Mouse (Mus musculus) left cerebral cortex, adult 8-10 months (tissue): ENCODE data around the gene Cyp17a1. TPM values are rescaled to one million over a fixed set of nuclear protein-coding genes. Genes with fewer than 3 reads are reported as not detected.

Experiments used
- DNase-seq, 2 experiments: peaks; one replicate each; pipeline ENCODE4 v3.0.0; 2022; ENCODE audit warnings: low spot score in 2 of 2
- total RNA-seq, 4 experiments: library from RNA; stranded (reverse); gene quantifications; 2 replicates each; pipeline ENCODE4 v1.2.4; 2022

Gene Cyp17a1
- not detected for total RNA-seq

- no peak for DNase-seq
Measured at GRCm38 (mm10) chr19:46672766-46673418, at the start of gene Cyp17a1. Cyp17a1 (minus strand) TSS chr19:46673172.

GRCm38 (mm10) chr19:46718150-46718549 is 45.2 kb upstream of the Cyp17a1 start:
- no peak for DNase-seq

GRCm38 (mm10) chr19:46715016-46715415 is 42.0 kb upstream of the Cyp17a1 start:
- DNase-seq: no peak

- no peak for DNase-seq
Measured at GRCm38 (mm10) chr19:46714234-46714633, 41.3 kb upstream of the Cyp17a1 start.

DNA sequence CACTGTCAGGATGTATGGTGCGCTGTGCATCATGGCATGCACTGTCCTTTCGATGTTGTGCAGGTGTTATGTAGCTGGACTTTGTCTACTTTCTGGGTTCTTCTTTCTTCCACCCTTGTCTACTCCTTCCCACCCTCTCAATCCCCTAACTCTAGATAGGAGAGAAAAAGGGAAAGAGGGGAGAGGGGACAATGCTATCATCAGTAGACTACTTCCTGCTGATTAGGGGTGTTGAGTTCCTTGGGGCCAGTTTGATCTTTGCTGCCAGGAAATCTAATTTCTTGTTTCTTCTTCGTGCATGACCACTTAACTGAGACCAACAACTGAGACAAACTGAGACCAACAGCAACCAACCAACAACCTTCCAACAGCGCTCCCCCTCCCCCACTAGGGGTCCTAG is 37.6 kb upstream of the Cyp17a1 start:
- no peak for DNase-seq

GRCm38 (mm10) chr19:46707296-46708151 is 34.6 kb upstream of the Cyp17a1 start, which contains the start of gene As3mt:
As3mt (plus strand) TSS chr19:46707458.
- peak; percentile 42 to 51 for DNase-seq

GRCm38 (mm10) chr19:46706540-46707295 is 33.7 kb upstream of the Cyp17a1 start:
- DNase-seq: no peak

DNA sequence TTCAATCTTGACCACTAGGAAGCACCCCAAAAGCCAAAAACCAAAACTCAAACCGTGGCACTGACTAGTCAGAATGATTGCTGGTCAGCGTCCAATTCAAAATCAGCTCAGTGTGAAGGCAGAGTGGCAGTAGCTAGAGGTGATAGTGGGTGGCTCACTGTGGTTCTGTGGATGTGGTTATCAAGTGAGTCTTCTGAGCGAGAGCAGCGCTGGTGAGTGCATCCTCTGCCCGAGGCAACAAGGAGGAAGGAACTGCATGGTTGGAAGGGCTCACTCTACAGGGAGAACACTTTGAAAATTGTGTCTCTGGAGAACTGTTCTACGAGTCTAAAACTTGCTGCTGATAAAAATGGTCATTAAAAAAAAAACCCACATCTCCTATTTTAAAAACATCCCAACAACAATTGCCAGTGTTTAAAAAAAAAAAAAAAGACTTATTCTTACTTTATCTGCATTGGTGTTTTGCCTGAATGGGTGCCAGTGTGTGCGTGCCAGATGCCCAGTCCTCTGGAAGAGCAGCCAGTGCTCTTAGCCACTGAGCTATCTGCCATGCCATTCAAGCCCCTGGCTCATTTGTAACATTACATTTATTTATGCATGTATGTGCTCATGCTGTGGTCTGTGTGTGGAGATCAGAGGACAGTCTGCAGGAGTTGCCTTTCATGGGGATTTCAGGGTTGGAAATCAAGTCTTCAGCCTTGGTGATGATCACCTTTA is 33.0 kb upstream of the Cyp17a1 start:
- DNase-seq: no peak

DNA sequence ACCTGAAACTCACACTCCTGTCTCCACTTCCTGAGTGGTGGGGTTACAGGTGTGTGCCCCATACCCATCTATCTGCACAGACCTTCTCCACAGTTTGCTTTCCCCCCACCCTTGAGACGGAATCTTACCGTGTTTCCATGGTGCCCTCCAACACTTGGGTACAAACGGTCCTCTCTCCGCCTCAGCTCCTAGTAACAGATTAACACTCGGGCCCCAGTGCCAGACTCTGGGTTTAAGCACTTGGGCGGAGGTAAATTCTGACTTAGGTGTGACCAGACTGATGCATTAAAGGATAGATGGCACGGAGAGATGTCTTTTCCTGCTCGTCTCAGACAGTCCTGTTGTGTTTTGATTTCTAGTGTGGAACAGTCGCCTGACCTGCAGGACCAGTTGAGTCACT is 28.2 kb upstream of the Cyp17a1 start:
- no peak for DNase-seq

DNA sequence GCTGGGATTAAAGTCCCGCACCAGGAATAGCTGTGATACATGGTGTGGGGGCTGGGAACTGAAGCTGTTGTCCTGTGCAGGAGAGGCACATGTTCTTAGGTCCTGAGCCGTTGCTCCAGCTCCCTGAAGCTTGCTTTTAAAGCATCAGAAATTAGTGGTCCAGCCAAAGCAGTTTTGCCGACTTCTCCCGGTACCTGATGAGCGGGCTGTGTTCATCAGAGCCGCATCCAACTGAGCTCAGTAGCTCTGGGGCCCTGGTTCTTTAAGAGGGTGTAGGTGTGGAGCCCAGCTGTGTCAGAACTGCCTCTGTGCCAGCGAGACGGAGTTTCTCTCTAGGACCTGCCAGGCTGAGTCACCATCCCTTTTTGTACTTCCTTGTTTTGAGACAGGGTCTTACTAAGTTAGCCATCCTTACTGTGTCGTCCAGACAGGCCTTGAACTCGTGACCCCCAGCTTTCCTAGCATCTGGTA is 26.1 kb upstream of the Cyp17a1 start:
- DNase-seq: no peak

GRCm38 (mm10) chr19:46697840-46698517 is 25.0 kb upstream of the Cyp17a1 start:
- DNase-seq: no peak

GRCm38 (mm10) chr19:46696943-46697342 is 24.0 kb upstream of the Cyp17a1 start:
- no peak for DNase-seq

DNA sequence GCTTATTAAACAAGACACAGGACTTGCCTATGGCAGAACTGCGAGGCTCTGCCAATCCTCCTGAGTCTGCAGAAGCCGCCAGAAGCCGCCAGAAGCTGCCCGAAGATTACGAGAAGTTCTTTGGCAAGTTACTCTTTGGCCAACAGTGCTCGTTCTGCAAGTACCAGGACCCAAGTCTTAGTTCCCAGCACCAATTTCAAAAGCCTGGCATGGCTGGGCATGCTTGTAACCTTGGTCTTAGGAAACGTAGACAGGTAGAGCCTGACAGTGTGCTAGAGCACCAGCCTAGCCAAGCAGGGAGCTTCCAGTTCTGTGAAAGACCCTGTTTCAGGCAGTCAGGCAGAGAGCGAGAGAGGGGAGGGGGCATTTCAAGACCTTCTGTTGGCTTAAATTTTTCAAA is 23.5 kb upstream of the Cyp17a1 start:
- DNase-seq: no peak

- no peak for DNase-seq
Measured at GRCm38 (mm10) chr19:46693146-46693545, 20.2 kb upstream of the Cyp17a1 start.

DNA sequence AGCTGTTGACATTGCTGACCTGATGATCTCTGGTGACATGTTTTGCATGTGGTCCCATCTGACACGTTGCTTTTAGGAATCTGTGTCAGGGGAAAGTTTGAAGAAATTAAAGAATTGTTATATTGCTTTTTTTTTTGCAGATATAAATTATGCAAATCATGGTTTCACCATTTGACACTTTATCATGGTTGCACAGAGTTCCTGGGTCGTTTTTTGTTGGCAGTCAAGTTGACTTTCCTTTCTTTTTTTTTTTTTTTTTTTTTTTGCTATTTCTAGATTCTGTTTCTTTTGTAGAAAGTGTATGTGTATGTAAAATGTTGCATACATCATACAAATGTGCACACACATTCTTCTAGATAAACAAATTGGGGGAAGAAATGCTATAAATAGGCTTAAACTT is 18.1 kb upstream of the Cyp17a1 start:
- DNase-seq: no peak

DNA sequence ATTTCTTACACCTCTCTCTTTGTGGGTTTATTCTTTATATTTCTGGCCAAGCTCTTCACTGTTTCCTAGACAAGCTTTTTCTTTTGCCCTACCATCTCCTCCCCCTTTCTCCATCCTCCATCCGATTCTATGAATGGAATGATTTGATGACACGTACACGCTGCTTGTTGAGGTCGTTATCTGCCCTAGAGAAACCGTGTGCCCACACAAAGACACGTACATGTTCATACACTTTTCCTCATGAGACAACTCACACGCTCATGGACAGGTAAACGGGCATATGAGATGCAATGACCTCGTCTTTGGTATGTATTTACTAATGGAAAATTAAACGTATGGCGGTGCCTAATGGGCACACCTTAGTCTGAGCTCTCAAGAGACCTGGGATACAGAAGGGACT is 17.4 kb upstream of the Cyp17a1 start:
- no peak for DNase-seq

DNA sequence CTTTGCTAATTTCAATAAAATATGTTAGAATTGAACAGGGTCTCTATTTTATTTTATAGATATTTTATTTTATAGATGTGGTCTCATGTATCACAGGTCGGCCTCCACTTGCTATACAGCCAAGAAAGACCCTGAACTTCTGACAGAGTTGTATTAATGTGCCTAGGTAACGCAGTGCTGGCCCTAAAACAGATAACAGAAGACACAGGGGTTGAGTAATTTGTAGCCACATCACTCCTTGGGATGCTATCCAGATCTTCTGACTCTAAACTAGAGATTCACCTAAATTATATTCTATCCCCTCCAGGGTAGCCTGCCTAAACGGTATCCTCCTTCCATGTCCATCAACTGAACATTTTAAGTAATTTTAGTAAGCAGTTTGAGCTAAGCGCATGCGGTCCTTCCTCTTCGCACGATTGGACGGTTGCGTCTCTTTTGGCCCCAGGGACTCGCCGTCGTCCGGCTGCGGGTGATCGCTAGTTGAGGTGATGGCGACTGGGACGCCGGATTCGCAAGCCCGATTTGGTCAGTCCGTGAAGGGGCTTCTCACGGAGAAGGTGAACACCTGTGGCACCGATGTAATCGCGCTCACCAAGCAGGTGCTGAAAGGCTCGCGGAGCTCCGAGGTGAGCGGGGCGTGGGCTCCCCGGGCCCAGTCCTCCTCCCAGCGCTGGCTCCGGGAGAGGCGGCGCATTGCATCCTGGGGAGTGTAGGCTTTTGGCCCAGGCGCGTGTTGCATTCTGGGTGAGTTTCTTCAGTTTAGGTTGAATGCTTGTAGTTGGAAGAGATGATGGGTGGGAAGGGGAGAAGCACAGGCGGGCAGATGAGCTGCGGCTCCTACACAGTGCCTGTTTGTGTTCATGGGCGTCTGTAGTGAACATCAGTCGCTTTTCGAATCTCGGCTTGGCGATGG is 16.7 kb upstream of the Cyp17a1 start, which contains the start of gene Borcs7:
Gene Borcs7, plus strand, starts transcription at position 447 of the 913 bp plus-strand sequence.
- peak; percentile 84 to 90 for DNase-seq

DNA sequence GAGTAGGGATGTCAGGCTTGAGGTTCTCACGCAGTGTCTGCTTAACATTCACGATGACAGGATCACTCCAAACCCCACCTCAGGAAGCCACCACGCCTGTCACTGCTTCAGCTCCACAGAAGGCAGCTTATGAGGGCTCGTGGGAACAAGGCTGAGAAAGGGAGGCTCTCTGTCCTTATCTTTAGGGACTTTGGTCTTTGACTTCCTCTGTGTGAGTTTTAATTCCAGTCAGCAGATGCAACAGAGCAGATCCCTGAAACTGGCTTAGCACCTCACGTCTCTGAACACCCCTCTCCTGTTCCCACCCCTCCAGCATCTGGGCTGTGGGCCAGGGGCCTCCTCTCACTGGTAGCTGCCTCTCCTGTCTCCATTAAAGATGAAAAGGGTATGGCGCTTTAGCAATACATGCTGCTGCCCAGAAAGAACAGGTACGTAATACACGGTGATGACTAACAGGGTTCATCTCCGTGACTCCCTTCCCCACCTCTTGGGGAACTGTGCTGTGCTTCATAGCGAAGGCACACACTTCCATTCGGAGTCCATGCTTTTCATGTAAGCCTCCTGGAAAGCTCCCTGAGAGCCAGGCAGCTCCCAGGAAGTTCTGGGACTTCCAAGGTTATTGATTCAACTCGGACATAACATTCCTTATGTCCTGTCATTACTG is 6.9 kb upstream of the Cyp17a1 start:
- no peak for DNase-seq

DNA sequence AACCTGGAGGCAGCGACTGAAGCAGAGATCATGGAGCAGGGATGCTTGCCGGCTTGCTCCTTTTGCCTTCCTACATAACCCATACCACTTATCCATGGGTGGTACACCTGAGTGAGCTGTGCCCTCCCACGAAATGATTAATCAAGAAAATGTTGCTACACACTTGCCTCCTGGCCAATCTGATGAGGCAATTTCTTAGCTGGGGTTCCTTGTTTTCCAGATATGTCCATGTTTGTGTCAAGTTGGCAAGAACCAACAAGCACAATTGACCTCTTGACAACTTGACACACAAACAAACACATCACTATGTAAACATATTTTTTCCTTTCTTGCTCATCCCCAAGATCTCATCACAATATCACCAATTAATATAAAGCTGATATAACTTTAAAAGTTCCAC is 2.7 kb upstream of the Cyp17a1 start:
- no peak for DNase-seq
